Mouse (Mus musculus) cerebellum, postnatal 36 days (tissue): Measurements from ENCODE around the gene Ky.

Source experiments
- DNase-seq, 2 experiments: peaks; one replicate each; pipeline ENCODE4 v3.0.0; 2021 to 2022; ENCODE audit warnings: mixed read lengths in 2 of 2

The Ky gene

GRCm38 (mm10) chr9:102553781-102554180, 48.2 kb downstream of the Ky start:
- no peak for DNase-seq

GRCm38 (mm10) chr9:102558463-102558862, 52.9 kb downstream of the Ky start:
- no peak for DNase-seq

GRCm38 (mm10) chr9:102572888-102573287, 67.3 kb downstream of the Ky start:
- no peak for DNase-seq

GRCm38 (mm10) chr9:102577480-102577879, 71.9 kb downstream of the Ky start:
- no peak for DNase-seq

- no peak for DNase-seq
Observed at GRCm38 (mm10) chr9:102581921-102582469, 76.4 kb downstream of the Ky start.

- DNase-seq, result no peak
Observed at GRCm38 (mm10) chr9:102587347-102587746, 81.8 kb downstream of the Ky start.

GRCm38 (mm10) chr9:102594667-102595393, 89.3 kb downstream of the Ky start:
- no peak for DNase-seq
